Mouse (Mus musculus) thymus, adult 2 months (tissue): ENCODE results near the gene Pts. TPM values are rescaled to one million over a fixed set of nuclear protein-coding genes. Genes with fewer than 3 reads are reported as not detected.

Source experiments
- DNase-seq: peaks from one replicate; pipeline ENCODE4 v3.0.0; 2021
- H3K27ac ChIP-seq: fragments of 200-500 bp; 2 replicates; pipeline ENCODE4 v1.5.1; 2012; ENCODE audit warnings: low read length, control low read depth; ENCODE audit not compliant: control insufficient read depth, insufficient read depth
- H3K27me3 ChIP-seq: fragments of 200-500 bp; 2 replicates; pipeline ENCODE4 v1.6.1; 2012; ENCODE audit warnings: mild to moderate bottlenecking, low read length, moderate library complexity, mixed read lengths; ENCODE audit not compliant: control insufficient read depth, insufficient read depth
- H3K36me3 ChIP-seq: fragments of 200-500 bp; 2 replicates; pipeline ENCODE4 v1.6.1; 2012; ENCODE audit warnings: mild to moderate bottlenecking, low read length, moderate library complexity; ENCODE audit not compliant: control insufficient read depth, insufficient read depth
- H3K4me1 ChIP-seq: fragments of 200-500 bp; replicated peaks from 2 replicates; pipeline ENCODE4 v1.6.1; 2012; ENCODE audit warnings: low read length; ENCODE audit not compliant: control insufficient read depth, insufficient read depth
- H3K4me3 ChIP-seq: fragments of 200-500 bp; 2 replicates; pipeline ENCODE4 v1.5.1; 2012; ENCODE audit warnings: mild to moderate bottlenecking, low read length, control low read depth, moderate library complexity; ENCODE audit not compliant: control insufficient read depth, insufficient read depth
- CTCF ChIP-seq: fragments of 200-500 bp; IDR thresholded peaks from 2 replicates; pipeline ENCODE4 v1.5.1; 2012; ENCODE audit warnings: mild to moderate bottlenecking, control low read depth, low read length, moderate library complexity, borderline replicate concordance; ENCODE audit not compliant: control insufficient read depth, poor library complexity, insufficient read depth; ENCODE audit errors: extremely low read depth
- POLR2A ChIP-seq: fragments of 200-500 bp; IDR thresholded peaks from 2 replicates; pipeline ENCODE4 v1.6.1; 2012; ENCODE audit warnings: mild to moderate bottlenecking, low read length, control low read depth, moderate library complexity; ENCODE audit not compliant: control insufficient read depth, poor library complexity, insufficient read depth; ENCODE audit errors: extremely low read depth
- WGBS: fragments of 180-500 bp; shearing (Covaris S2); methylation state at CpG from one replicate; pipeline ENCODE4 v1.1.7; 2018; 5-methylcytosine and 5-hydroxymethylcytosine counted together
- polyA plus RNA-seq: library from polyadenylated mRNA; depleted of rRNA; stranded (reverse); fragments of >200 nt; gene quantifications from 2 replicates; pipeline ENCODE4 v1.2.3, GENCODE M21; 2012

Pts gene
- polyA plus RNA-seq, 1 experiment, result 51.0 TPM

DNA sequence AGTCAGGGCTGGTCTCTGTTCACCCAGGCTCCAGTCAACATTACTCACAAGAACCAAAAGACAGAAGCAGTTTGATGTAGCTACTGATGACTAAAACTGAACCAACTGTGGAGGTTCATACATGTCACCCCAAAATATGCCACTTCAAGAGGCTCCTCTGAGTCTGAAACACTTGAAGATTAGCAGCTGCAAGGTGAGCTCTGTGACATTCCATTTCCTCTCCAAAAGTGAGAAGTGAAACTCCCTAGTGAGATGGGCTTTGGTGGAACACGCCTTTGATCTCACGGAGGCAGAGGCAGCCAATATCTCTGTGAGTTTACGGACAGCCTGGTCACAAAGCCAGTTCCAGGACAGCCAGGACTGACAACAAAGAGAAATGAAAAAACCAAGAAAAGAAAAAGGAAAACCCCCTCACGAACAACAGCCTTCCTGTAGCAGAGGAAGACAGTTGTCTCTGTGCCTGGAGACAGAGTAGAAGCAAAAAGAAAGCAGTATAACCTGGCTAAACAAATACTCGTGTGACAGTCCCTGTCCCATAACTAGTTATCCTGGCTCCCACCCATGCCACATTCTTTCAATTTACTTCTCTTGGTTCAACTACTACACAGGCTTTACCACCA lies 19.4 kb upstream of the Pts start:
- DNase-seq, result peak; percentile 36
- Histone ChIP-seq H3K27ac (peak overlapping the region; percentile 97), H3K4me1 (peaks cover 8% of the 10 kb centered on the region), H3K4me3 (peak overlapping the region; percentile 45), H3K27me3 (no peaks in the 10 kb centered on the region), H3K36me3 (no peaks in the 10 kb centered on the region)
- 3% methylated on average over 5 of the region's 5 CpGs for WGBS
- TF ChIP-seq POLR2A (no peak), CTCF (no peak)

DNA sequence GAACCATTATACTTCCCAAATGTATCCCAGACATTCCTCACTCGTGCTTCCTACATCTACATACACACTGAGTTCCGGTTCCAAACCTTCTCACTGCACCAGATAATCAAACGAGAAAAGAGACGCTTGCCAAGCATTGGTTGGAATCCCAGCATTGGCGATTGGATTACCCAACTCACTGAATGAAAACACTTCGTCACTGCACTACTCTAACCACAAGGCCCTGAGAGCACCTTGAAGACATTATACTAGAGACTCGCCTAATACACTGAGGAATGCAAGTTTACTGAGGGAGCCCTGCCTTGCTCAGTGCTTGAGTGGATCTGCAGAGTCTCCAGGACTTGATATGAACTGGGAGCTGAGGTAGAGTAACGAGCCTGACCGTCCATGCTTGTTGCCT lies 13.9 kb upstream of the Pts start:
- H3K36me3 ChIP-seq, result no peaks in the 10 kb centered on the region
- H3K27me3 ChIP-seq, result no peaks in the 10 kb centered on the region
- no peak for TF ChIP-seq POLR2A
- no peak for TF ChIP-seq CTCF
- 95% methylated on average over 9 of the region's 9 CpGs for WGBS
- H3K4me1 ChIP-seq, result peaks cover 2% of the 10 kb centered on the region
- no peak overlapping the region for H3K4me3 ChIP-seq
- DNase-seq, result no peak
- H3K27ac ChIP-seq, result no peak overlapping the region

DNA sequence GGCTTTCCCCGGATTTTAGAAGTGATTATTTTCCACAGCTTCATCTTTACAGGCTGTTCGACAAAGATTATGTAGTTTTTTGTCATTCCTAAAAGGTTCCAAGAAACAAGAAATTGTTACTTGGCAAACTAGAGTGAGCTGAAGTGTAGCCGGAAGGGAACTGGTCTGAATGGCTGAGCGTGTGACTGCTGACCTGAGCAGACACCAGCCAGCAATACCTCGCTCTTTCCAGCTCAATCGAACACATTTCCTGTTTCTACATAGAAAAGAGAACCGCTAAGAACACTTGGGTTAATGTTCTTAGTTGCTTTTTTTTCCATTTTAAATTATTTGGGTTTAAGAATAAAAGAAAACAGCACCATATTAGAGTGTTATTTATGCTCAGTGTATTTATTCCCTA lies 11.6 kb upstream of the Pts start:
- WGBS, result 19% methylated on average over 7 of the region's 7 CpGs
- no peaks in the 10 kb centered on the region for H3K36me3 ChIP-seq
- DNase-seq, result no peak
- no peaks in the 10 kb centered on the region for H3K4me1 ChIP-seq
- TF ChIP-seq CTCF (no peak), POLR2A (no peak)
- no peaks in the 10 kb centered on the region for H3K27me3 ChIP-seq
- H3K4me3 ChIP-seq, result no peak overlapping the region
- no peak overlapping the region for H3K27ac ChIP-seq

DNA sequence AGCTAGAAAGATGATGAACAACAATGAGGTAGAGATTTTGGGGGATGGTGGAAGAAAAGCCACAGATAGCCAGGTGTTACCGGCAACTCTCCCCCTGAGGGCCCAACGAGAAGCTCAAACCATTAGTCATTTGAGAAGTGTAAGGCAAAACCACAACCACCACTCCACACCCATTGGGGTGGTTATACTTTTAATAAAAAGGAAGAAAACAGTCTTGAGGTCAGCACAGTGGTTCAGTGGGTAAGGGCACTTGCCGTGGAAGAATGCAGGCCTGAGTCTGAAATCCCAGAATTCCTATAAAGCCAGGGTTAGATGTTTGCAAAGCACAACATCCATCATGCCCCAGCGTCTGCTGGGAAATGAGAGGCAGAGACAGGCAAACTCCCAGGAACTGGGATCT lies 8.8 kb upstream of the Pts start:
- Histone ChIP-seq H3K27ac (no peak overlapping the region), H3K36me3 (no peaks in the 10 kb centered on the region), H3K4me3 (no peak overlapping the region), H3K27me3 (no peaks in the 10 kb centered on the region), H3K4me1 (peaks cover 3% of the 10 kb centered on the region)
- WGBS, result 18% methylated on average over 4 of the region's 4 CpGs
- no peak for DNase-seq
- no peak for TF ChIP-seq CTCF
- TF ChIP-seq POLR2A, result no peak

DNA sequence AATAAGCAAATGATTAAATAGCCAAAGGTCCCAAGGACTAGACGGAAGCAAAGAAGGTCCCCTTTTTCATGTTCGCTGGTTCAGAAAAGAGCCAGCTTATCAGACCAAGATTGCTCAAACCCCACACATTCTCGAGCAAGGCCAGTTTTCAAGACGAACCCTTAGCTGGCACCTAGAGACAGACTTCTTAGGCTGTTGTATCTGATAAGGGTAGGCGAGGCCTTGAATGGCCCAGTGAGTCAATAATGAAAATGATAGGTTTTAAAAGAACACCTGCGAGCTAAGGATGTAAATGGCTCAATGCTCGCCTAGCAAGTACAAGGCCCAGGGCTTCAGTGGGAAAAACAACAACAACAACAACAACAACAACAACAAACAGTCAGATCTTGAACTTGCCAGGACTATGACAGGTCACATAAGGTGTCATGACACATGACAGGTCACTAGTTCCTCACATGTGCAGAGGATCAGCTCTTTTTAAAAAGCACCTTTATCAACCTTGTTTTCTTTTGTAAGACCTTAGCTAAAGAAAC lies 8.1 kb upstream of the Pts start:
- H3K36me3 ChIP-seq, result no peaks in the 10 kb centered on the region
- no peak overlapping the region for H3K27ac ChIP-seq
- peaks cover 3% of the 10 kb centered on the region for H3K4me1 ChIP-seq
- no peak overlapping the region for H3K4me3 ChIP-seq
- WGBS, result 74% methylated on average over 7 of the region's 7 CpGs
- no peaks in the 10 kb centered on the region for H3K27me3 ChIP-seq
- TF ChIP-seq POLR2A (no peak), CTCF (no peak)
- no peak for DNase-seq

DNA sequence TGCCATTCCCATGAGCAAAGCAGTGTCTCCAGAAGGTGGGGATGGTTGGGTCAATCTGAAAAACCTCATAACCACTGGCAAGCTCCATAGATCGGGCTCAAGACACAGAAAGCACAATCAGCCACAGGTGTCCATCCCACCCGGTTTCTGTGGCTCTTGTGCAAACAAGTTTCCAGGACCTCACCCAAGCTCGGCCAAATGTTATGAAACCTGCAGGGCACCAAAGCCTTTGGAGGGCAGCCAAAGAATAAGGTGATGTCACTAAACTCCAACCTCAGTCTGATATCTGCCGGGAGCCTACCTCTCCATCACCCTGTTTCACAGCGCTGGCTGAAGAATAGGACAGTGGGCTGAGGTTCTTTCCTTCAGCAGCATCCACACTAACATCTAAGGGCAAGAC lies 7.4 kb upstream of the Pts start:
- TF ChIP-seq POLR2A (no peak), CTCF (no peak)
- no peak overlapping the region for H3K27ac ChIP-seq
- H3K4me1 ChIP-seq, result peaks cover 3% of the 10 kb centered on the region
- no peaks in the 10 kb centered on the region for H3K36me3 ChIP-seq
- H3K4me3 ChIP-seq, result no peak overlapping the region
- H3K27me3 ChIP-seq, result no peaks in the 10 kb centered on the region
- 65% methylated on average over 5 of the region's 5 CpGs for WGBS
- no peak for DNase-seq

DNA sequence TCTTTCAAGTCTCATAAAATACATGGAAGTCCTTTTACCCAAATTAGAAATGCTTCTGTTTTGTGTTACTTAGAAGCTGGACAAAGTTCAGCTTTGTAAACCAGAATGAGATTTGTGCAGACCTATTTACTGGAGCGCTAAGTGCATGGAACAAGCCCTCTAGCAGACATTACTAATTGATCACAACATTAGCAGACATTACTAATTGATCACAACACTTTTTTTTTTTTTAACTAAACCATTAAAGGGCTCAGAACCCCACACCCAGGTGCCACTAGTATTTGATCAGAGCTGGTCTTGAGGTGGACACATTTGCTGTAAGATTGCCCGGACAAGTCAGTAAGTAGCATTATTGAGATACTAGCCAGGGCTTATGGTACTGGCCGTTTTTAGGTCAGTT lies 5.3 kb upstream of the Pts start:
- WGBS, result 67% methylated on average over 3 of the region's 3 CpGs
- TF ChIP-seq CTCF, result no peak
- no peak for TF ChIP-seq POLR2A
- H3K27me3 ChIP-seq, result no peaks in the 10 kb centered on the region
- DNase-seq, result no peak
- H3K4me3 ChIP-seq, result no peak overlapping the region
- no peaks in the 10 kb centered on the region for H3K36me3 ChIP-seq
- peaks cover 3% of the 10 kb centered on the region for H3K4me1 ChIP-seq
- H3K27ac ChIP-seq, result peak overlapping the region; percentile 97; the same call in 1 of the 2 replicates
